Mouse (Mus musculus) kidney, embryonic 14.5 days (tissue): Measurements from ENCODE around the gene Efna5. TPM values are rescaled to one million over a fixed set of nuclear protein-coding genes. Genes with fewer than 3 reads are reported as not detected.

Experiments used
- ATAC-seq: fragments of 200-750 bp; cut with Nextera tagmentation; 2 replicates; pipeline ENCODE4 v1.8.0; 2017; ENCODE audit warnings: moderate number of reproducible peaks, mild to moderate bottlenecking, moderate TSS enrichment, moderate library complexity; ENCODE audit not compliant: low FRiP score, low TSS enrichment
- H3K27ac ChIP-seq: fragments of 300-500 bp; sonication (generic); 2 replicates; pipeline ENCODE4 v1.5.1; 2014; ENCODE audit warnings: low read depth, mild to moderate bottlenecking, low read length, moderate library complexity, mixed read lengths
- H3K27me3 ChIP-seq: fragments of 300-500 bp; sonication (generic); 2 replicates; pipeline ENCODE4 v1.6.1; 2014; ENCODE audit warnings: mild to moderate bottlenecking, low read length; ENCODE audit not compliant: control insufficient read depth, insufficient read depth
- H3K36me3 ChIP-seq: fragments of 300-500 bp; sonication (generic); 2 replicates; pipeline ENCODE4 v1.6.1; 2014; ENCODE audit warnings: low read length, mixed read lengths; ENCODE audit not compliant: control insufficient read depth, insufficient read depth
- H3K4me1 ChIP-seq: fragments of 300-500 bp; sonication (generic); 2 replicates; pipeline ENCODE4 v1.6.1; 2014; ENCODE audit warnings: low read length, mixed read lengths; ENCODE audit not compliant: control insufficient read depth, insufficient read depth
- H3K4me2 ChIP-seq: fragments of 300-500 bp; sonication (generic); replicated peaks from 2 replicates; pipeline ENCODE4 v1.6.1; 2014; ENCODE audit warnings: low read depth, mild to moderate bottlenecking, low read length
- H3K4me3 ChIP-seq: fragments of 300-500 bp; sonication (generic); 2 replicates; pipeline ENCODE4 v1.5.1; 2014; ENCODE audit warnings: mild to moderate bottlenecking, low read length
- H3K9ac ChIP-seq: fragments of 300-500 bp; sonication (generic); 2 replicates; pipeline ENCODE4 v1.6.1; 2014; ENCODE audit warnings: low read depth, mild to moderate bottlenecking, low read length, moderate library complexity
- H3K9me3 ChIP-seq: fragments of 300-500 bp; sonication (generic); 2 replicates; pipeline ENCODE4 v1.6.1; 2016; ENCODE audit warnings: low read length; ENCODE audit not compliant: control insufficient read depth
- WGBS: fragments of 180-500 bp; shearing (Covaris S2); extraction: QIAGEN DNeasy Blood & Tissue Kit; methylation state at CpG from one replicate; pipeline ENCODE4 v1.1.7; 2014; 5-methylcytosine and 5-hydroxymethylcytosine counted together
- polyA plus RNA-seq: library from polyadenylated mRNA; unstranded; fragments of >200 nt; fragmentation: Nextera tagmentation; extraction: Ambion mirVana; gene quantifications from 2 replicates; pipeline ENCODE4 v1.2.1, GENCODE M21; 2014

Efna5 gene
- polyA plus RNA-seq, 1 experiment from 2014 or later: 36.4 TPM

DNA sequence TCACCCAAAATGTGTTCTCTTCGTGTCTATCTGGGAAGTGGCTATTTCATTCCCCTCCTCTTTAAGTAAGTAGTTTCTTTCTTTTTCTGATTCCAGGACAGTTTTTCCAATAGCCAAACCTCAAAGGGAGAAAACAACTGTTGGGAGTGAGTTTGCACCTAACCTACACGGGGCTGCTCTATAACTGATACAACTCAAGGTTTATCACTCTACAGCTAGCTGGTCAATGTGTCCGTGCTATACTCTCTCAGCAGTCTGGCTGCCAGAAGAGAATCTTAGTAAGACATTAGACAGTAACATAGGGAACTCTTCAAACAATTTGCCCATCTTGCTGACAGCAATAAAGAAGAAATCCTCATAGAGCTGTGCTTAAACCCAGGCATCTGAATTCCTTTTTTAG is 130.5 kb downstream of the Efna5 start:
- Histone ChIP-seq H3K9me3 (no peaks in the 10 kb centered on the region), H3K9ac (no peak overlapping the region), H3K27ac (no peak overlapping the region), H3K36me3 (no peaks in the 10 kb centered on the region), H3K27me3 (no peaks in the 10 kb centered on the region), H3K4me1 (peaks cover 26% of the 10 kb centered on the region), H3K4me3 (no peak overlapping the region), H3K4me2 (no peak overlapping the region)
- 73% methylated on average over 3 of the region's 3 CpGs for WGBS
- ATAC-seq: no peak

DNA sequence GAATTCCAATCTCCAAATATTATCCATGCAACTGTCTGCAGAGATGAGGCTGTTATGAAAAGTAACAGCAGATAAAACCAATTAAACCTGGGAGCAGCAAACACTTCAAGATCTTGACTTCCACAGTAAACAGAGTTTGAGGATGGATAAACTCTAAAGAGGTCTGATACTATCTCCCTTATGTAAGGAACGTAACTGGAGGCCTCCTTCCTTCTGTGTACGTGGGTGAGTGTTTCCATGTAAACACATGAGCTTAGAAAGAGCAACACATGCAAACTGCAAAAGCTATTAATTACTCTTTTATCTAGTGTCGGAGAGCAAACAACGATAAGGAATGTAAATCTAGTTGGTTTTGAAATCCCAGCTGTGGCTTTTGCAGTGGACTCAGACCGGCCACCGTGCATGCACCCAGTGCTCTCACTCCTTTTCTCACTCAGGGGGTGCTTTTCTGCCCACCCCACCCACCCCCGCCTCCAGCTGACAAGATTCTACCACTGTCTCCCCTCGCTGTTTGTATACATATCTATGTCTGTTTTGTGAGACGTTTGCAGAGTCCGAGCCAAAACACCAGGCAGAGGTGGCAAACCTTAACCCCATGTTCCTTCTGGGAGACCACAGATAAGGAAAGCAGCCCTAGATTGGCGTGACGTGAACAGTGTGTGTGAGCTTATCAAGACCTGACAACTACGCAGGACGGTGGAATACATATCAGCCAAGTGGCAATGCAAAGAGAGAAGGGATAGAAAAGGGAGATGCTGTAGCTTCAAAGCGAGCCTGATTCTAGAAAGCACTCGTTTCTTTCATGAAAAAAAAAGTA is 132.1 kb downstream of the Efna5 start:
- no peak for ATAC-seq
- Histone ChIP-seq H3K36me3 (no peaks in the 10 kb centered on the region), H3K9me3 (no peaks in the 10 kb centered on the region), H3K9ac (no peak overlapping the region), H3K4me3 (no peak overlapping the region), H3K4me1 (peaks cover 26% of the 10 kb centered on the region), H3K4me2 (no peak overlapping the region), H3K27me3 (no peaks in the 10 kb centered on the region), H3K27ac (no peak overlapping the region)
- WGBS: 45% methylated on average over 16 of the region's 16 CpGs

DNA sequence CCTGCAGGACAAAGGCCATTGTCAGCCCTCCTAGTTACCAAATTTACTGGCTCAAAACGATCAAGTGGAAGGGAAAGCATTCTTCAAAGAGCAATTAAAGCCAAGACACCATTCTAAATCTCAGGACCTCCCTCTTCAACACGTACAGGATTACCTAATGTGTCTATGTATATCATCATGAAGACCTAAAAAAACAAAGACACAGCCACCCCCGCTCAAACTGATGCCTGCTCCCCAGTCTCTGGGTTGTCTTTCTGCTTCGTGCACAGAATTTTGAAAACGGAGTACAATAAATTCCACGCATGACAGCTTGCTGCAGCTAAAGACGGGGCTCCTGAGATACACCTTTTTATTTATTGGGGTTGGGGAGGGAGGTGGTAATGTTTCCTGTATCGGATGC is 133.7 kb downstream of the Efna5 start:
- no peak overlapping the region for H3K4me3 ChIP-seq
- no peaks in the 10 kb centered on the region for H3K36me3 ChIP-seq
- H3K27me3 ChIP-seq: no peaks in the 10 kb centered on the region
- no peak overlapping the region for H3K27ac ChIP-seq
- H3K4me2 ChIP-seq: peak overlapping the region; percentile 22
- WGBS: 21% methylated on average over 8 of the region's 8 CpGs
- H3K4me1 ChIP-seq: peaks cover 26% of the 10 kb centered on the region
- peak; percentile 24; the same call in 1 of the 2 replicates for ATAC-seq
- H3K9me3 ChIP-seq: no peaks in the 10 kb centered on the region
- H3K9ac ChIP-seq: no peak overlapping the region

DNA sequence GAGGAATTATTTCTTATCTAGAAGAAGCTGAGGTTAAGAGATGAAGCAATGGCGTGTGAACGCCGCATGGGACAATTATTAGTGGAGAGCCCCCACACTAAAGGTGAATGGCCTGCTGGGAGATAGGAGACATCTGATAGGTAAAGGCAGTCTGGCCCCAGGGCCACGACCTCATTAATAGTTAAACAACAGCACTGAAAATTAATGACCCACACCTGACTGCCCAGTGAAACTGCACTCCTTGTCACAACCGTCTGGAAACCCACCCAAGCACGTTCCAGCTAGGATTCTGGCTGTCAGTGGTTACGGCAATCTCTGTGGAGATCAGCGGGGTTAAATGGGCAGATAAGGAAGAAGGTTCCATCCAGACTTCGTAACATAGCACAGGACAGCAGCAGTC is 134.3 kb downstream of the Efna5 start:
- no peaks in the 10 kb centered on the region for H3K27me3 ChIP-seq
- H3K9me3 ChIP-seq: no peaks in the 10 kb centered on the region
- H3K4me1 ChIP-seq: peaks cover 26% of the 10 kb centered on the region
- peak; percentile 88 for ATAC-seq
- no peak overlapping the region for H3K4me2 ChIP-seq
- no peak overlapping the region for H3K9ac ChIP-seq
- no peak overlapping the region for H3K4me3 ChIP-seq
- no peak overlapping the region for H3K27ac ChIP-seq
- H3K36me3 ChIP-seq: no peaks in the 10 kb centered on the region
- 25% methylated on average over 9 of the region's 9 CpGs for WGBS

DNA sequence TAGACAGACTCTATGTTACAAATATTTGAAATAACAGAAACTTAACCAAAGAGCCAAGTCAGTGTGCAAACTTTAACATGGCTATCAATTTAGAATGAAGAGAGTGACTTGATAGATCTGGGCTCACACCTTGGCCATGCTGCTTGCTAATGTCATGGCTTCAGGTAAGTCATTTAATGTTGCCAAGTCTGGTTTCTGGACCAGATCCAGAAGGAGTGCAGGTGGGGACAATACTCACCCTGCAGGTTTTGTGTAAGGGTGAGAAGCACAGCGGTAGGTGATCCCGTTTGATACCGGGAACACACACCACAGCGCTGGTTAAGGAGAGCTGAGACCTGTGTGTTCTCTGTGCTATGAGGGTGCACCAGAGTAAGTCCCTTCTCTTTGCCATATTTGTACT is 135.8 kb downstream of the Efna5 start:
- H3K4me1 ChIP-seq: peaks cover 26% of the 10 kb centered on the region
- ATAC-seq: no peak
- no peaks in the 10 kb centered on the region for H3K9me3 ChIP-seq
- no peak overlapping the region for H3K4me3 ChIP-seq
- no peak overlapping the region for H3K27ac ChIP-seq
- no peaks in the 10 kb centered on the region for H3K36me3 ChIP-seq
- 88% methylated on average over 4 of the region's 4 CpGs for WGBS
- no peaks in the 10 kb centered on the region for H3K27me3 ChIP-seq
- no peak overlapping the region for H3K9ac ChIP-seq
- no peak overlapping the region for H3K4me2 ChIP-seq

DNA sequence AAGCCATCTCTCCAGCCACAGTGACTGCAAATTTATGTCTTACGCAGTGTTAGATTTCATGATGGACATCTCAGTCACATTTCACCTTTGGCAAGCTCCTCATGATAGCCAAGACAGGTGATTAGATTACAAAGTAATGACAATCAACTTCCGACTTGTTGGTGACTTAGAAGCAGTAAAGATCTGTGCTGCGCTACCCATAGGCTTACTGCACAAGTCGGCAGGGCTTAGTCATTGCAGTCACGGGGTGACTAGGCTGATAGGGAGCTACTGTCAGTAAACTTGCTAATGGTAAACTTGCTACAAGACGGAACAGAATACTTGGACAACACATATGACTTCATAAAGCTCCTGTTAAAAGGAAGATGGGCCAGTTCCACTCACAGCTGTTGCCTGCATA is 136.9 kb downstream of the Efna5 start:
- Histone ChIP-seq H3K4me1 (peaks cover 24% of the 10 kb centered on the region), H3K27ac (no peak overlapping the region), H3K36me3 (no peaks in the 10 kb centered on the region), H3K9ac (no peak overlapping the region), H3K27me3 (no peaks in the 10 kb centered on the region), H3K4me3 (no peak overlapping the region), H3K4me2 (no peak overlapping the region), H3K9me3 (no peaks in the 10 kb centered on the region)
- WGBS: 63% methylated on average over 6 of the region's 6 CpGs
- no peak for ATAC-seq

DNA sequence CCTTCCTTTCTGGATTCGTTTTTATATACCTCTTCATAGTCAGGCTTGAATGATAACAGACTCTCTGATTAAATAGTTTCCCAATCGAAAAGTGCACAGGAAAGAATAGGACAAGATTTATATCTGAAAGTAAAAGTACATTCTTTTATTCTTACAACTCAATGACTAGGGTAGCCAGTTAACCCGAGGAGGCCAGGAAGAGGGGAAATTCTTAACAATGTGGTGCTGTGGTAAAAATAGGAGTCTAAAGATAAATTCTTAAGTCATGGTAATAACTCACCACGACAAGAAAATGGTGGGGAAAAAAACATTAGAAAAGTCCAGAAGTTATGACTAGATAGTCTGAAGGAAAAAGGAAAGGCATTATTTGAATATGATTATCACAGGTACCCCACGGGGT is 139.4 kb downstream of the Efna5 start:
- Histone ChIP-seq H3K4me1 (peaks cover 4% of the 10 kb centered on the region; the same call in 1 of the 2 replicates), H3K9me3 (no peaks in the 10 kb centered on the region; the same call in 1 of the 2 replicates), H3K36me3 (no peaks in the 10 kb centered on the region), H3K4me2 (no peak overlapping the region), H3K27me3 (no peaks in the 10 kb centered on the region), H3K9ac (no peak overlapping the region), H3K27ac (no peak overlapping the region), H3K4me3 (no peak overlapping the region)
- 50% methylated on average over 5 of the region's 5 CpGs for WGBS
- ATAC-seq: no peak

DNA sequence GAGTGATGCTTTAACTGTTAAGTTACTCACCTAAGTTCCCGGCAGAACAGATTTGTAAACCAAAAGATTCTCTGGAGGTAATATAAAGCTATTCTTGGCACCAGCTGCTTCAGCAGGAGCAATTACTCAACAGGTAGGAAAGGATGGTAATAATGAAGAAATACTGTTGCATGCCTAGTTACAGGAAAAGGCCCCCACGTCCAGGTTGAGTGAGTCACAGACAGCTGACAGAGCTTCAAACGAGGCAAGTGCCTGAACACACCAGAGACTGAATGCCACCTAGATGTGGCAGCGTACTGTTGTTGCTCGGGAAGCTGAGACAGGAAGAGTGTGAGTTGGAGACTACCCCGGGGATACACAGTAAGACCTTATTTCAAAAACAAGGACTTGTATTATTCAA is 140.1 kb downstream of the Efna5 start:
- H3K4me1 ChIP-seq: peaks cover 2% of the 10 kb centered on the region; the same call in 1 of the 2 replicates
- no peak overlapping the region for H3K4me2 ChIP-seq
- WGBS: 63% methylated on average over 6 of the region's 6 CpGs
- H3K9ac ChIP-seq: no peak overlapping the region
- ATAC-seq: no peak
- no peak overlapping the region for H3K27ac ChIP-seq
- no peaks in the 10 kb centered on the region for H3K36me3 ChIP-seq
- H3K4me3 ChIP-seq: no peak overlapping the region
- H3K9me3 ChIP-seq: no peaks in the 10 kb centered on the region; the same call in 1 of the 2 replicates
- H3K27me3 ChIP-seq: no peaks in the 10 kb centered on the region

DNA sequence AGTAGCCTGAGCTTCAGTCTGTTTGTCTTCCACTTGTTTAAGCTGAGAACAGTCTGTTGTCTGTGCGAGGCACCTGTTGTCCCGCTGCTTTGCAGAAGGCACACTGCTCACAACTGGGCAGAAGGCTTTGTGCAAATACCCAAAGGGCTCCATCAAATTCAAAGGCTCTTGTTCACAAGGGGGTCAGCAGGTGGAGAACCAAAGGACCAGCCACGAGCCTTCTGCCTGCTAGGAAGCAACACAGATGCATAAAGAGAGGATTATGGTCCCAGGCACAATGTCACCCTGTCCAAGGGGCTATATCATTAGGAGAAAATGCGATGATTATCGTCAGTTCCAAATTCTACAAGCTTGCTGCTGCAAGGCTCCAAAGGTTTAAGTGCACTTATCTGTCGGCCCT is 141.1 kb downstream of the Efna5 start:
- H3K36me3 ChIP-seq: no peaks in the 10 kb centered on the region
- H3K4me2 ChIP-seq: no peak overlapping the region
- H3K27me3 ChIP-seq: no peaks in the 10 kb centered on the region
- H3K4me3 ChIP-seq: no peak overlapping the region
- H3K4me1 ChIP-seq: peaks cover 12% of the 10 kb centered on the region
- WGBS: 90% methylated on average over 6 of the region's 6 CpGs
- no peak overlapping the region for H3K9ac ChIP-seq
- no peak overlapping the region for H3K27ac ChIP-seq
- no peaks in the 10 kb centered on the region; the same call in 1 of the 2 replicates for H3K9me3 ChIP-seq
- no peak for ATAC-seq
